Mouse (Mus musculus) MEL (cell line): ENCODE measurements around the gene Cpsf4l. TPM values are rescaled to one million over a fixed set of nuclear protein-coding genes. Genes with fewer than 3 reads are reported as not detected.
A peak's percentile ranks its signal among the peaks of the same experiment; 100 is the strongest.

Experiments
- DNase-seq: peaks from one replicate; pipeline ENCODE4 v3.0.0; 2011; ENCODE audit warnings: low read depth, low spot score
- H3K27ac ChIP-seq: 2 replicates; pipeline ENCODE4 v1.5.1; 2012; ENCODE audit warnings: low read depth, mild to moderate bottlenecking, control low read depth, low read length, moderate library complexity; ENCODE audit not compliant: control insufficient read depth
- H3K27me3 ChIP-seq, 2 experiments: fragments of 150-350 bp in 1 of 2; sonication (generic) in 1 of 2; 2 replicates each; pipeline ENCODE4 v1.6.1; 2012; ENCODE audit warnings: low read length in 2 of 2, mild to moderate bottlenecking in 2 of 2, improper control_type of control experiment in 1 of 2, moderate library complexity in 1 of 2; ENCODE audit not compliant: insufficient read depth in 2 of 2, control insufficient read depth in 1 of 2
- H3K36me3 ChIP-seq, 2 experiments: 2 replicates each; pipeline ENCODE4 v1.6.1; 2012 to 2014; ENCODE audit warnings: low read length in 2 of 2, improper control_type of control experiment in 1 of 2, inconsistent platforms in 1 of 2, mild to moderate bottlenecking in 1 of 2; ENCODE audit not compliant: insufficient read depth in 2 of 2, control insufficient read depth in 1 of 2
- H3K4me1 ChIP-seq, 2 experiments: fragments of 150-350 bp in 1 of 2; sonication (generic) in 1 of 2; 2 replicates each; pipeline ENCODE4 v1.6.1; 2012; ENCODE audit warnings: low read length in 2 of 2, improper control_type of control experiment in 1 of 2, mild to moderate bottlenecking in 1 of 2; ENCODE audit not compliant: insufficient read depth in 2 of 2, control insufficient read depth in 1 of 2
- H3K4me3 ChIP-seq, 2 experiments: fragments of 150-350 bp in 1 of 2; sonication (generic) in 1 of 2; 2 replicates each; pipeline ENCODE4 v1.5.1; 2012; ENCODE audit warnings: low read depth in 2 of 2, low read length in 2 of 2, mild to moderate bottlenecking in 2 of 2, moderate library complexity in 2 of 2, control low read depth in 1 of 2, improper control_type of control experiment in 1 of 2; ENCODE audit not compliant: control insufficient read depth in 1 of 2, insufficient read depth in 1 of 2
- H3K79me2 ChIP-seq: 2 replicates; pipeline ENCODE4 v1.6.1; 2012; ENCODE audit warnings: mild to moderate bottlenecking, low read length, moderate library complexity; ENCODE audit not compliant: control insufficient read depth, poor library complexity, insufficient read depth
- H3K9ac ChIP-seq: 2 replicates; pipeline ENCODE4 v1.6.1; 2012; ENCODE audit warnings: low read depth, mild to moderate bottlenecking, control low read depth, low read length, moderate library complexity; ENCODE audit not compliant: control insufficient read depth, poor library complexity, severe bottlenecking
- H3K9me3 ChIP-seq: fragments of 150-350 bp; sonication (generic); replicated peaks from 2 replicates; pipeline ENCODE4 v1.6.1; 2012; ENCODE audit warnings: mild to moderate bottlenecking, low read length, improper control_type of control experiment, moderate library complexity; ENCODE audit not compliant: insufficient read depth
- BHLHE40 ChIP-seq: IDR thresholded peaks from 2 replicates; pipeline ENCODE4 v1.6.1; 2012; ENCODE audit warnings: low read depth, mild to moderate bottlenecking, inconsistent platforms, low read length, improper control_type of control experiment, borderline replicate concordance
- CHD1 ChIP-seq: IDR thresholded peaks from 2 replicates; pipeline ENCODE4 v1.6.1; 2012; ENCODE audit warnings: low read depth, mild to moderate bottlenecking, inconsistent platforms, low read length, improper control_type of control experiment
- CHD2 ChIP-seq: IDR thresholded peaks from 2 replicates; pipeline ENCODE4 v1.6.1; 2011; ENCODE audit warnings: low read length, improper control_type of control experiment
- CTCF ChIP-seq, 3 experiments: IDR thresholded peaks in 2 of 3; conservative IDR thresholded peaks in 1 of 3; 2 replicates each; pipeline ENCODE4 v1.5.1; 2011 to 2012; ENCODE audit warnings: low read length in 3 of 3, low read depth in 2 of 3, mild to moderate bottlenecking in 2 of 3, improper control_type of control experiment in 1 of 3, inconsistent platforms in 1 of 3, mixed read lengths in 1 of 3, moderate library complexity in 1 of 3; ENCODE audit not compliant: control insufficient read depth in 1 of 3, insufficient read depth in 1 of 3, poor library complexity in 1 of 3, severe bottlenecking in 1 of 3
- E2F4 ChIP-seq: IDR thresholded peaks from 2 replicates; pipeline ENCODE4 v1.6.1; 2011; ENCODE audit warnings: low read depth, low read length, improper control_type of control experiment, borderline replicate concordance
- ELF1 ChIP-seq: IDR thresholded peaks from 2 replicates; pipeline ENCODE4 v1.6.1; 2014; ENCODE audit warnings: low read depth, mild to moderate bottlenecking, inconsistent platforms, low read length, improper control_type of control experiment, moderate library complexity
- EP300 ChIP-seq, 2 experiments: IDR thresholded peaks; 2 replicates each; pipeline ENCODE4 v1.6.1; 2011; ENCODE audit warnings: improper control_type of control experiment in 2 of 2, low read length in 2 of 2, low read depth in 1 of 2, mild to moderate bottlenecking in 1 of 2
- ETS1 ChIP-seq: IDR thresholded peaks from 2 replicates; pipeline ENCODE4 v1.6.1; 2012; ENCODE audit warnings: low read depth, mild to moderate bottlenecking, inconsistent platforms, low read length, improper control_type of control experiment, moderate library complexity
- GABPA ChIP-seq: IDR thresholded peaks from 2 replicates; pipeline ENCODE4 v1.6.1; 2012; ENCODE audit warnings: low read depth, mild to moderate bottlenecking, inconsistent platforms, low read length, improper control_type of control experiment, moderate library complexity
- GATA1 ChIP-seq: IDR thresholded peaks from 2 replicates; pipeline ENCODE4 v1.6.1; 2011; ENCODE audit warnings: low read depth, low read length, improper control_type of control experiment
- HCFC1 ChIP-seq: IDR thresholded peaks from 2 replicates; pipeline ENCODE4 v1.6.1; 2012; ENCODE audit warnings: low read depth, mild to moderate bottlenecking, inconsistent platforms, low read length, improper control_type of control experiment, moderate library complexity
- JUND ChIP-seq: IDR thresholded peaks from 2 replicates; pipeline ENCODE4 v1.6.1; 2011; ENCODE audit warnings: low read depth, mild to moderate bottlenecking, improper control_type of control experiment, low read length
- MEF2A ChIP-seq: IDR thresholded peaks from 2 replicates; pipeline ENCODE4 v1.6.1; 2014; ENCODE audit warnings: low read depth, mild to moderate bottlenecking, inconsistent platforms, low read length, improper control_type of control experiment; ENCODE audit not compliant: poor library complexity, insufficient replicate concordance, severe bottlenecking; ENCODE audit errors: extremely low read depth
- MYC ChIP-seq: IDR thresholded peaks from 2 replicates; pipeline ENCODE4 v1.6.1; 2011; ENCODE audit warnings: low read depth, mild to moderate bottlenecking, low read length, improper control_type of control experiment, moderate library complexity
- NELFE ChIP-seq: IDR thresholded peaks from 2 replicates; pipeline ENCODE4 v1.6.1; 2011; ENCODE audit warnings: low read depth, low read length, improper control_type of control experiment
- NRF1 ChIP-seq: IDR thresholded peaks from 2 replicates; pipeline ENCODE4 v1.6.1; 2014; ENCODE audit warnings: low read depth, mild to moderate bottlenecking, inconsistent platforms, low read length, improper control_type of control experiment, moderate library complexity; ENCODE audit not compliant: poor library complexity, insufficient read depth, severe bottlenecking
- POLR2AphosphoS2 ChIP-seq: IDR thresholded peaks from 2 replicates; pipeline ENCODE4 v1.6.1; 2011; ENCODE audit warnings: low read length, improper control_type of control experiment
- POLR2AphosphoS5 ChIP-seq: IDR thresholded peaks from 2 replicates; pipeline ENCODE4 v1.6.1; 2012; ENCODE audit warnings: low read depth, borderline replicate concordance, mild to moderate bottlenecking, inconsistent platforms, low read length, moderate library complexity, mixed read lengths
- RAD21 ChIP-seq: IDR thresholded peaks from 2 replicates; pipeline ENCODE4 v1.6.1; 2011; ENCODE audit warnings: mild to moderate bottlenecking, low read depth, low read length, improper control_type of control experiment
- RCOR1 ChIP-seq: IDR thresholded peaks from 2 replicates; pipeline ENCODE4 v1.6.1; 2012; ENCODE audit warnings: low read depth, mild to moderate bottlenecking, inconsistent platforms, low read length, improper control_type of control experiment
- SMC3 ChIP-seq: IDR thresholded peaks from 2 replicates; pipeline ENCODE4 v1.6.1; 2011; ENCODE audit warnings: low read depth, low read length, improper control_type of control experiment
- UBTF ChIP-seq: IDR thresholded peaks from 2 replicates; pipeline ENCODE4 v1.6.1; 2012; ENCODE audit warnings: low read depth, mild to moderate bottlenecking, inconsistent platforms, low read length, improper control_type of control experiment, moderate library complexity, borderline replicate concordance; ENCODE audit not compliant: insufficient read depth
- USF1 ChIP-seq: IDR thresholded peaks from 2 replicates; pipeline ENCODE4 v1.6.1; 2014; ENCODE audit warnings: low read depth, mild to moderate bottlenecking, inconsistent platforms, low read length, improper control_type of control experiment, moderate library complexity
- USF2 ChIP-seq, 2 experiments: IDR thresholded peaks; 2 replicates each; pipeline ENCODE4 v1.6.1; 2011 to 2012; ENCODE audit warnings: improper control_type of control experiment in 2 of 2, low read length in 2 of 2, borderline replicate concordance in 1 of 2, inconsistent platforms in 1 of 2, low read depth in 1 of 2, mild to moderate bottlenecking in 1 of 2; ENCODE audit not compliant: insufficient read depth in 1 of 2
- ZC3H11A ChIP-seq: IDR thresholded peaks from 2 replicates; pipeline ENCODE4 v1.6.1; 2012; ENCODE audit warnings: low read depth, mild to moderate bottlenecking, inconsistent platforms, low read length, improper control_type of control experiment
- ZKSCAN1 ChIP-seq: IDR thresholded peaks from 2 replicates; pipeline ENCODE4 v1.6.1; 2012; ENCODE audit warnings: low read depth, mild to moderate bottlenecking, inconsistent platforms, low read length, improper control_type of control experiment, moderate library complexity
- ZNF384 ChIP-seq: IDR thresholded peaks from 2 replicates; pipeline ENCODE4 v1.6.1; 2012; ENCODE audit warnings: low read depth, mild to moderate bottlenecking, inconsistent platforms, low read length, improper control_type of control experiment
- polyA plus RNA-seq, 2 experiments: library from polyadenylated mRNA; stranded (reverse) in 1 of 2; unstranded in 1 of 2; fragments of >175 nt in 1 of 2; fragments of >200 nt in 1 of 2; gene quantifications; 2 replicates each; pipeline versions ENCODE4 v1.2.1 to v1.2.4; 2012; ENCODE audit warnings: low replicate concordance in 2 of 2, low read depth in 1 of 2; ENCODE audit not compliant: insufficient read length in 2 of 2, insufficient read depth in 1 of 2, missing spikeins in 1 of 2
- total RNA-seq: library from RNA; depleted of rRNA; stranded (reverse); fragments of 300-350 nt; gene quantifications from 2 replicates; pipeline ENCODE4 v1.2.3, GENCODE M21; 2012

Cpsf4l gene
- total and polyA plus RNA-seq, 3 experiments = 0.70 TPM; not detected in 2

GRCm38 (mm10) chr11:113716132-113716531 is 6.3 kb upstream of the Cpsf4l start:
- H3K9ac ChIP-seq = no peak overlapping the region
- H3K4me1 ChIP-seq = no peaks in the 10 kb centered on the region
- H3K4me3 ChIP-seq = no peak overlapping the region
- no peaks in the 10 kb centered on the region for H3K9me3 ChIP-seq
- no peak overlapping the region for H3K27ac ChIP-seq
- DNase-seq = no peak
- no peaks in the 10 kb centered on the region for H3K79me2 ChIP-seq
- TF ChIP-seq EP300 (IDR thresholded peaks at IDR 0.05; ENCODE audit: low read depth in 1 of 2, low read length in 2 of 2) = no peak
- TF ChIP-seq UBTF = no peak
- TF ChIP-seq NELFE = no peak
- TF ChIP-seq MYC = no peak
- no peak for TF ChIP-seq ETS1
- TF ChIP-seq RCOR1 = no peak
- TF ChIP-seq USF2 (IDR thresholded peaks at IDR 0.05; ENCODE audit: borderline replicate concordance in 1 of 2, insufficient read depth in 1 of 2, low read depth in 1 of 2, low read length in 2 of 2) = no peak
- TF ChIP-seq ELF1 = no peak
- no peak for TF ChIP-seq CTCF (IDR thresholded peaks at IDR 0.05 in 2 of 3, conservative IDR thresholded peaks at IDR 0.05 in 1 of 3; ENCODE audit: control insufficient read depth in 1 of 3, insufficient read depth in 1 of 3, low read depth in 2 of 3, low read length in 3 of 3, poor library complexity in 1 of 3, severe bottlenecking in 1 of 3)
- H3K36me3 ChIP-seq = no peaks in the 10 kb centered on the region
- no peaks in the 10 kb centered on the region for H3K27me3 ChIP-seq

DNA sequence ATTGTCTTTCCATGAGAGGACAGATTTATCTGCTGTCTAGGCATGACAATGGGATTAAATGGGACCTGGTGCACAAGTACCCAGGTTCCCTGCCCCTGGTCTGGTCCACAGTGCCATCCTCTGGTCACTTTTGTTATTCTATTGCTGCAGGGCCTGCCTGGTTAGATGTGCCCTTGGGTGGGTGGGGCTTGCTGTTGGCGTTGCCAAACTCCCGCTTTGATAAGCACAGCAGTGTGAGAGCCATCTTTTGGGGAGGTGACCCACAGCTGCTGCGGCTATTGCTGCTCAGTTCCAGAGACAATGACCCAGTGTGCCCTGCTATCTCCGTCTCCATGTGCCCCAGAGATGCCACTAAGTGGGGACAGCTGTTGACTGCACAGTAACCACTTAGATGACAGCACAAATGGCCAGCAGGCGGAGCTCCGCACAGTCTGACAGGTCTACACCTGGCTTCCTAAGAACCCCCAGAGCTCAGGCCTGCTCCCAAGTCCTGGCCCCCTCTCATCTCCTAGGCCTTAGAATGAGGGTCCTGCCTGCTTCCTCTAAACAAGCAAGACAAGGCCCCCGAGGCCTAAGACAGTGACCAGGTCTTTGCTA is 5.4 kb upstream of the Cpsf4l start:
- no peak overlapping the region for H3K9ac ChIP-seq
- TF ChIP-seq NRF1 (no peak), GATA1 (no peak), MEF2A (no peak), JUND (no peak), E2F4 (no peak), ZKSCAN1 (no peak), BHLHE40 (no peak), ZNF384 (no peak), ZC3H11A (peak; percentile 31; the same call in 1 of the 2 replicates), POLR2AphosphoS5 (no peak), CTCF (IDR thresholded peaks at IDR 0.05 in 2 of 3, conservative IDR thresholded peaks at IDR 0.05 in 1 of 3; ENCODE audit: control insufficient read depth in 1 of 3, insufficient read depth in 1 of 3, low read depth in 2 of 3, low read length in 3 of 3, poor library complexity in 1 of 3, severe bottlenecking in 1 of 3) (peak in 2 of 3 experiments; percentile 35 to 57; a peak in 5 of 6 replicates), USF1 (no peak), POLR2AphosphoS2 (no peak), CHD1 (no peak), SMC3 (peak; percentile 67), UBTF (no peak), GABPA (no peak), HCFC1 (no peak), CHD2 (no peak), RAD21 (peak; percentile 23)
- H3K9me3 ChIP-seq = no peaks in the 10 kb centered on the region
- no peaks in the 10 kb centered on the region for H3K79me2 ChIP-seq
- H3K27me3 ChIP-seq = no peaks in the 10 kb centered on the region
- no peaks in the 10 kb centered on the region for H3K4me1 ChIP-seq
- H3K4me3 ChIP-seq = no peak overlapping the region
- H3K36me3 ChIP-seq = no peaks in the 10 kb centered on the region
- no peak overlapping the region for H3K27ac ChIP-seq
- DNase-seq = no peak
